Mouse (Mus musculus) limb, embryonic 15.5 days (tissue): ENCODE results near the gene 1110008L16Rik. TPM values are rescaled to one million over a fixed set of nuclear protein-coding genes. Genes with fewer than 3 reads are reported as not detected.
A peak's percentile ranks its signal among the peaks of the same experiment; 100 is the strongest.
"Not testable (repeated sequence)": the region's sequence is repeated elsewhere in the genome, so short reads cannot be mapped to it uniquely, and the experiment has no call there.

Experiments
- ATAC-seq: fragments of 200-750 bp; cut with Nextera tagmentation; 2 replicates; pipeline ENCODE4 v1.8.0; 2017; ENCODE audit warnings: low read depth, moderate TSS enrichment; ENCODE audit not compliant: insufficient number of reproducible peaks, low FRiP score, low TSS enrichment
- H3K27ac ChIP-seq: fragments of 300-500 bp; sonication (generic); 2 replicates; pipeline ENCODE4 v1.5.1; 2015; ENCODE audit warnings: moderate library complexity, mild to moderate bottlenecking, inconsistent platforms
- H3K27me3 ChIP-seq: fragments of 300-500 bp; sonication (generic); 2 replicates; pipeline ENCODE4 v1.6.1; 2015; ENCODE audit warnings: inconsistent platforms
- H3K36me3 ChIP-seq: fragments of 300-500 bp; sonication (generic); 2 replicates; pipeline ENCODE4 v1.6.1; 2015; ENCODE audit warnings: inconsistent platforms
- H3K4me1 ChIP-seq: fragments of 300-500 bp; sonication (generic); 2 replicates; pipeline ENCODE4 v1.6.1; 2015; ENCODE audit warnings: inconsistent platforms
- H3K4me2 ChIP-seq: fragments of 300-500 bp; sonication (generic); 2 replicates; pipeline ENCODE4 v1.6.1; 2015; ENCODE audit warnings: mild to moderate bottlenecking, inconsistent platforms
- H3K4me3 ChIP-seq: fragments of 300-500 bp; sonication (generic); 2 replicates; pipeline ENCODE4 v1.5.1; 2015; ENCODE audit warnings: mild to moderate bottlenecking, inconsistent platforms
- H3K9ac ChIP-seq: fragments of 300-500 bp; sonication (generic); 2 replicates; pipeline ENCODE4 v1.6.1; 2015; ENCODE audit warnings: inconsistent platforms
- H3K9me3 ChIP-seq: fragments of 300-500 bp; sonication (generic); 2 replicates; pipeline ENCODE4 v1.6.1; 2016; ENCODE audit warnings: inconsistent platforms
- WGBS: fragments of 180-500 bp; shearing (Covaris S2); methylation state at CpG from one replicate; pipeline ENCODE4 v1.1.7; 2015; 5-methylcytosine and 5-hydroxymethylcytosine counted together
- polyA plus RNA-seq: library from polyadenylated mRNA; unstranded; fragments of >200 nt; fragmentation: Nextera tagmentation; extraction: Ambion mirVana; gene quantifications from 2 replicates; pipeline ENCODE4 v1.2.1, GENCODE M21; 2015

Gene 1110008L16Rik
- polyA plus RNA-seq, 1 experiment from 2014 or later = 14.2 TPM

DNA sequence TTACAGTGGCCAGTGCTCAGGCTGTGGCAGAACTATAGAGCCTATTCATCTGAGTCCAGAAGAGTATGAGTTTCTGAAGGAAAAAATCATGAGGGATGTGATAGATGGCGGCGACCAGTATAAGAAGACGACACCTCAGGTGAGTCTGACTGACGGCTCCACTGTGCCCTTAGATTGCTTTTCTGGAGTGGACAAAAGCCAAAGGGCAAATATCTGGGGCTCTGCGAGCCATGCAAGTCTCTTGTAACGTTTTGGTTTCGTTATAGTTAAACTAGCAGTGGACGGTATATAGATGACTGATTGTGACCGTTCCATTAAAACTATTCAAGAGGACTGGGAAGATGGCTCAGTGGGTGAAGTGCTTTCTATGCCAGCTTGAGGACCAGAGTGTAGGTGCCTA lies 9.4 kb downstream of the 1110008L16Rik start:
- Histone ChIP-seq H3K4me3 (no peak overlapping the region), H3K4me2 (no peak overlapping the region), H3K4me1 (peaks cover 4% of the 10 kb centered on the region; the same call in 1 of the 2 replicates), H3K27ac (no peak overlapping the region), H3K9me3 (no peaks in the 10 kb centered on the region), H3K27me3 (no peaks in the 10 kb centered on the region), H3K36me3 (peaks cover 21% of the 10 kb centered on the region; the same call in 1 of the 2 replicates), H3K9ac (no peak overlapping the region)
- 91% methylated on average over 9 of the region's 9 CpGs for WGBS
- ATAC-seq = no peak

DNA sequence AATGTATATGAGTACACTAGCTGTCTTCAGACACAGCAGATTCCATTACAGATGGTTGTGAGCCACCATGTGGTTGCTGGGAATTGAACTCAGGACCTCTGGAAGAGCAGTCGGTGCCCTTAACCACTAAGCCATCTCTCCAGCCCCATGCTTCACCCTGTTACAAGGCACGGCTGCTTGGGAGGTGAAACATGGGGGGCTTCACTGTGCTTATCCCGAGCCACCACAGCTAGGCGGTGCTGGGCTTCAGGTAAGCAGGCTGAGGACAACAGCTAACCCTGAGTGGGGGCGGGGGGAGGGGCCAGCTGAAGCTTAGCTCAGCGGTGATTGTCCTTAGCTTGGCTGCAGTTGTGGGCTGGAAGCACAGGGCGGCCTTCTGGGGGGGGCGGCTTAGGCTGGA lies 10.1 kb downstream of the 1110008L16Rik start:
- H3K27ac ChIP-seq = no peak overlapping the region
- H3K9ac ChIP-seq = no peak overlapping the region
- no peak overlapping the region for H3K4me3 ChIP-seq
- ATAC-seq = no peak
- no peaks in the 10 kb centered on the region for H3K4me1 ChIP-seq
- H3K27me3 ChIP-seq = no peaks in the 10 kb centered on the region
- WGBS = 81% methylated on average over 8 of the region's 8 CpGs
- peaks cover 21% of the 10 kb centered on the region; the same call in 1 of the 2 replicates for H3K36me3 ChIP-seq
- H3K4me2 ChIP-seq = no peak overlapping the region
- H3K9me3 ChIP-seq = no peaks in the 10 kb centered on the region

DNA sequence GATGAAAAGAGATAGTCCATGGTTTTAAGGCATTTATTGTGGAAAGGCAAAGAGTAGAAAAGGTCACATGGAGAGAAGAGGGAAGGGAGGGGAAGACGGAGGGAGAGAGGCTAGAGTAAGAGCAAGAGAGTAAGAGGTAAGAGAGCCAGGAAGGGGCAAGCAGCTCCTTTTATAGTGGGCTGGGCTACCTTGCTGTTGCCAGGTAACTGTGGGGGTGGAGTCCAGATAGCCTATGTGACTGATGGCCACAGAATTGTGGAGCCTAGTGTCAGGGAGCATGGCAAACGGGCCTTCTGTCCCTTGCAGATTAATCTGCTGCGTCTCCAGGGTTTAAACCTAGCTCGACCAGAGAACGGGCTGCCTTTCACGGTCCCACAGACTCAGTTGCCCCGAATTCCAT lies 12.5 kb downstream of the 1110008L16Rik start:
- Histone ChIP-seq H3K27ac (no peak overlapping the region), H3K4me3 (no peak overlapping the region), H3K27me3 (no peaks in the 10 kb centered on the region), H3K36me3 (peaks cover 18% of the 10 kb centered on the region; the same call in 1 of the 2 replicates), H3K4me2 (no peak overlapping the region), H3K9ac (no peak overlapping the region), H3K9me3 (no peaks in the 10 kb centered on the region), H3K4me1 (no peaks in the 10 kb centered on the region)
- no peak for ATAC-seq
- WGBS = 88% methylated on average over 7 of the region's 7 CpGs

DNA sequence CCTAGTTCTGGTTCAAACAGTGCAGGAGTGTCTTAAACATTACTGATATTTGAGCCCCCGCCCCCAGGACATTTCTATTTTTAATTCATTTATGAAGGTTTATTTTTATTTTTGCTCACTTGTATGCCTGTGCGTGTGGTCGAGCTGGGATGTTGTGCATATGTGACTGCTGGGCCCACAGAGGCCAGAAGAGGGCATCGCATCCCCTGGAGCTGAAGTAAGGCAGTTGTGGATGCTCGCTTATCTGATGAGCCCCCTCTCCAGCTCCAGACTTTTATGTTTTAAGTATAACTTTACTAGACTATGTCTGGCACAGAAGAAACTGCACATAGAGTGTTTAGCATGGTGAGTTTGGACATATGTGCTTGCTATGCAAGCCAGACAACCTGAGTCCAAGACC lies 14.5 kb downstream of the 1110008L16Rik start:
- no peaks in the 10 kb centered on the region for H3K9me3 ChIP-seq
- 80% methylated on average over 5 of the region's 5 CpGs for WGBS

DNA sequence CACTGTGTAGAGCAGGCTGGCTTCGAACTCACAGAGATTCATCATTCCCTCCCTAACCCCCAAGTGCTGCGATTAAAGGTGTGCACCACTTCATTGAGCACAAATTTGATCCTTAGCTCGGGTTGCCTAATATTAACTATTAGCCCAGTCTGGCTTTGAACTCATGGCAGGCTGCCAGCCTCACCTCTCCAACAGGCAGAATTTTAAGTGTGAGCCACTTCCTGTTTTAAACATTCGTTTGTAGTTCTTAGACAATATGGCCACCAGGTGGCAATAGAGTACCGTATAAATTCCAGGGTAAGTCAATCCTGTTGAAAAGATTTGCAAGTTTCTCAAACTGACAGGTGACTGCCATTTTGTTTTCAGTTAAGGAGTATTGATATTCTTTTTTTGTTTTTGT lies 15.8 kb downstream of the 1110008L16Rik start:
- Histone ChIP-seq H3K36me3 (0 out of 2 replicates have a peak, but pooled peaks cover 3% of the 10 kb centered on the region), H3K27me3 (no peaks in the 10 kb centered on the region), H3K4me2 (no peak overlapping the region), H3K27ac (no peak overlapping the region), H3K4me1 (no peaks in the 10 kb centered on the region), H3K4me3 (no peak overlapping the region), H3K9ac (no peak overlapping the region), H3K9me3 (no peaks in the 10 kb centered on the region)
- ATAC-seq = no peak
- 28% methylated on average over 5 of the region's 5 CpGs for WGBS

More for the DNA sequence above, 14.5 kb downstream of the 1110008L16Rik start:
- H3K27ac ChIP-seq = no peak overlapping the region
- no peaks in the 10 kb centered on the region for H3K4me1 ChIP-seq
- H3K4me2 ChIP-seq = no peak overlapping the region
- ATAC-seq = no peak
- no peak overlapping the region for H3K9ac ChIP-seq
- H3K4me3 ChIP-seq = no peak overlapping the region
- H3K36me3 ChIP-seq = peaks cover 13% of the 10 kb centered on the region; the same call in 1 of the 2 replicates
- H3K27me3 ChIP-seq = no peaks in the 10 kb centered on the region

DNA sequence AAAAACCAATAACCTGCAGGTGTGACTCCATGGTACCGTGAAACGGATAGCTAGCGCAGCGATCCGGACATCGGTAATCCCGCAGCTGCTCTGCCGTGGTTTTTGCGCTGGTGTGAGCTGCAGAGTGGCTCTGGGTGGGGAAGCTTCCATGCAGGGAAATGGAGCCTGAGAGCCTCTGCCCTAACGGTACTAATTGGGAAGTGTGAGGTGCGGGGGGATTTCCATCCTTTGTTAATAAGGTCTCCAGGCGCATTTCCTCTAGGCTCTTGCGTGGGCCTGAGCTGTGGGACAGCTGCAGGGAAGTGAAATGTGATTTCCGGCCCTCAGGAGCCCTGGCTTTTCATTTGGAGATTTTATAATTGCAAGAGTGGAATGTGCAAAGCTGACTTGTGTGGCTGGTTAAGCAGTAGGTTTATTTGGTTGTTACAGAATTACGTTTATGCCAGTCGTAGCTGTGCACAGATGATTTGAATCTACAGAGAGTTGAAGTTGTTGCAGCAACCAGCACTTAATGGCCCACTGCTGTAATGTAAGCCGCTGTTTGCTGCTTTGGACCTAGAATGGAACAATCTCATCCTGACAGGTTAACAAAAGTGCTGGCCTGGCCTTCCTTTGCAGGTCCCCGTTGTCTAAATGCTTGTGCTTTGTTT lies 22.4 kb downstream of the 1110008L16Rik start:
- no peak; the same call in 1 of the 2 replicates for ATAC-seq
- no peaks in the 10 kb centered on the region for H3K9me3 ChIP-seq
- H3K9ac ChIP-seq = no peak overlapping the region

DNA sequence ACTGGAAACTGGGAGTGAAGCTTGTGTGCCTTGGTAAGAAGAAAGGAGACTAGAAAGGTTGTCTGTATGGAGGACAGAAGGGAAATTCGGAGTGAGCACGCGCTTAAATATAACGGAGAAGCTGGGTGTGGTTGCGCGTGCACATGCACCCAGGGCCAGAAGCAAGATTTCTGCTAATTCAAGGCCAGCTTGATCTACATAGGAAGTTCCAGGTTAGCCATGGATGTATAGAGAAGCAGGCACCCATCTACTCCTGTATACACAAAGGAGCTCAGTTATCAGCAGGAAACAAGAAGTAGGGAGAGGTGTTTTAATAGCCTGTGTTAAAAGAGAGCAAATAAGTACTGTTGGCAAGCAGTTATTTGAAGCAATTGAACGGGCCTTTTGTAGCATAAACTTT lies 26.3 kb downstream of the 1110008L16Rik start:
- H3K27ac ChIP-seq = no peak overlapping the region
- H3K4me2 ChIP-seq = no peak overlapping the region
- H3K36me3 ChIP-seq = 0 out of 2 replicates have a peak, but pooled peaks cover 11% of the 10 kb centered on the region
- ATAC-seq = no peak
- no peaks in the 10 kb centered on the region for H3K27me3 ChIP-seq
- H3K9ac ChIP-seq = no peak overlapping the region
- no peak overlapping the region for H3K4me3 ChIP-seq
- peaks cover 10% of the 10 kb centered on the region for H3K4me1 ChIP-seq
- WGBS = 80% methylated on average over 7 of the region's 7 CpGs
- no peaks in the 10 kb centered on the region for H3K9me3 ChIP-seq

More for the DNA sequence above, 22.4 kb downstream of the 1110008L16Rik start:
- Histone ChIP-seq H3K4me1 (peaks cover 10% of the 10 kb centered on the region), H3K4me3 (no peak overlapping the region), H3K27me3 (no peaks in the 10 kb centered on the region), H3K36me3 (0 out of 2 replicates have a peak, but pooled peaks cover 3% of the 10 kb centered on the region), H3K4me2 (0 out of 2 replicates have a peak overlapping the region, but pooled peaks have one; percentile 24), H3K27ac (peak overlapping the region; percentile 68)
- WGBS = 33% methylated on average over 18 of the region's 18 CpGs

DNA sequence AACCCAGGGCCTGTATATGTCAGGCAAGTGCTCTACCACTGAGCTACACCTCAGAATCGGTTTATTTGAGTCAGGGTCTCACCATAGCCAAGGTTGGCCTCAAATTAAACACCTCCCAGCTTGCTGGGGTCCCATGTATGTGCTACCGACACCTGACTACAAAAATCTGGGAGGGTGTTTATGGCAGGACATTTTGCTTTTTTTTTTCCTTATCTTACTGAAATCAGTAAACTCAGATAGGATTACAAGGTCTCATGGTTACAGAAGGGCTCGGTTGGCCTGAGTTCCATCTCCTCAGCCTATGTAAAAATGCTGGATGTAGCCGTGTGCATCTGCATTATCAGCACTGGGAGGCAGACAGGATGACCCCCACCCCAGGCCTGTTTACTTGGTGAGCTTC lies 29.4 kb downstream of the 1110008L16Rik start:
- 0 out of 2 replicates have a peak, but pooled peaks cover 11% of the 10 kb centered on the region for H3K36me3 ChIP-seq

DNA sequence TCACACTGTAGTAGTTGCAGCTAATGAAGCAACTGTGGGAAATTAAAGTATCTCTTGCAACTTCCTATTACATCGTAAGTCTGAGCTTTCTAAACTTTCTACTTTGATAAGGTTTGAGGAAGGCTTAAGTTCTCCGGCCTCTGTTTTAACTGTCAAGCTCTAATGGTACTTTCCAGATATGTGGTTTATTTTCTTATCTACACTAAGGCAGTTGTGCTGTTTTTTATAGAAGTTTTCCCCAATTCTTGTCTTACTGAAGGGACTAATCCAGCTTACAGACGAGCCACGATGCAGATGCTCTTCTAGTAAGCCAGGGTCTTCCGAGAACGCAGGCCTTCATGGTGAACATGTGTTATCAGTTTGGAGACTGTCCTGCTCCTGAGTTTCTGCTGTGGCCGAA lies 30.0 kb downstream of the 1110008L16Rik start:
- Histone ChIP-seq H3K9ac (no peak overlapping the region), H3K27ac (no peak overlapping the region), H3K4me3 (no peak overlapping the region), H3K4me1 (no peaks in the 10 kb centered on the region), H3K9me3 (no peaks in the 10 kb centered on the region), H3K4me2 (no peak overlapping the region), H3K27me3 (no peaks in the 10 kb centered on the region), H3K36me3 (0 out of 2 replicates have a peak, but pooled peaks cover 11% of the 10 kb centered on the region)
- no peak for ATAC-seq
- 88% methylated on average over 7 of the region's 7 CpGs for whole genome bisulfite sequencing

More for the DNA sequence above, 29.4 kb downstream of the 1110008L16Rik start:
- no peak for ATAC-seq
- WGBS = 83% methylated on average over 4 of the region's 4 CpGs
- no peaks in the 10 kb centered on the region for H3K27me3 ChIP-seq
- no peak overlapping the region for H3K9ac ChIP-seq
- H3K9me3 ChIP-seq = no peaks in the 10 kb centered on the region
- H3K4me1 ChIP-seq = no peaks in the 10 kb centered on the region
- H3K27ac ChIP-seq = no peak overlapping the region
- H3K4me3 ChIP-seq = no peak overlapping the region
- H3K4me2 ChIP-seq = no peak overlapping the region

DNA sequence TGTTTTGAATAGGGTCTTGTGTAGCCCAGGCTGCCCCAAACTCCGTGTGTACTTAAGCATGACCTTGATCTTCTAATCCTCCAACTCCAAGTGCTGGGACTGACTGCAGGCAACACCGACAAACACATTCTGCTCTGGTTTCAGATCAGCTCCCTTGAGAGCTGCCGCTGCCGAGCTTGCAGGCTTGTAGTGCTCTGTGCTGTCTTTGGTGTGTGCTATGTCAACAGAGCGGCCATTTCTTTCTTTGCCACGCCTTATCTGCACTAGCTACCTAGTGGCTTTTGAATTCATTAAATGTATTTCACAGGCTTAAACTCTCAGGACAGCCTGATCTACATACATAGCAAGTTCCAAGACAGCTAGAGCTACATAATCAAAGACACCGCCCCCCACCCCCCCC lies 34.3 kb downstream of the 1110008L16Rik start:
- WGBS = 88% methylated on average over 7 of the region's 7 CpGs
- no peak overlapping the region for H3K9ac ChIP-seq
- H3K27ac ChIP-seq = no peak overlapping the region
- no peaks in the 10 kb centered on the region for H3K27me3 ChIP-seq
- no peak overlapping the region for H3K4me2 ChIP-seq
- H3K4me3 ChIP-seq = no peak overlapping the region
- no peaks in the 10 kb centered on the region for H3K9me3 ChIP-seq
- no peak for ATAC-seq
- no peaks in the 10 kb centered on the region for H3K4me1 ChIP-seq
- H3K36me3 ChIP-seq = 0 out of 2 replicates have a peak, but pooled peaks cover 11% of the 10 kb centered on the region

DNA sequence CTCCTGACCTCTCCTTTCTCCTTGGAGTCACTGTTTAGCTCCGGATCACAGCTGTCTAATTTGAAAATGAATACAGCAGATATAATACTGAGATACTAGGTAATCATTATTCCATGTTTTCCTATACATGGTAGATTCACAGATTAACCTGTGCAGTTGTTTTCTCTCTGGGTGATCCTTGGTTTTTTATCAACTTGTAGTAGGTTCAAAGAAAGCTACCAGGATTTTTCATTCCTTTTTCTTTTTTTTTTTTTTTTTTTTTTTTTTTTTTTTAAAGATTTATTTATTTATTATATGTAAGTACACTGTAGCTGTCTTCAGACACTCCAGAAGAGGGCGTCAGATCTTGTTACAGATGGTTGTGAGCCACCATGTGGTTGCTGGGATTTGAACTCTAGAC lies 39.1 kb downstream of the 1110008L16Rik start:
- not testable (repeated sequence) for H3K36me3 ChIP-seq, H3K27me3 ChIP-seq, H3K4me2 ChIP-seq, H3K9me3 ChIP-seq, H3K4me1 ChIP-seq, H3K9ac ChIP-seq, H3K27ac ChIP-seq, ATAC-seq, H3K4me3 ChIP-seq
- 94% methylated on average over 1 of the region's 2 CpGs for whole genome bisulfite sequencing

DNA sequence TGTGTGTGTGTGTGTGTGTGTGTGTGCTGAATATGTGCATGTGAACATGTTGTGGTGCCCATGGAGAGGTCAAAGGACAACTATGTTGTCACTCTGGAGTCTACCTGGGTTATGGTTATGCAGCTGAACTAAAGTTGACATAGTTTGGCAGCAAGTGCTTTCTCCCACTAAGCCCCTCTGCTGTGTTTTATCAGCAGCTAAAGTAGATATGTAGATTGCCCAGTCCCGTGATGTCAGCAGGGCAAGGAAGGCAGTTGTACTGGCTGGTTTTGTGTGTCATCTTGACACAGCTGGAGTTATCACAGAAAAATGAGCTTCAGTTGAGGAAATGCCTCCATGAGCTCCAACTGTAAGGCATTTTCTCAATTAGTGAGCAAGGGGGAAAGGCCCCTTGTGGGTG lies 43.7 kb downstream of the 1110008L16Rik start:
- not testable (repeated sequence) for H3K36me3 ChIP-seq, H3K27ac ChIP-seq, H3K4me3 ChIP-seq, H3K9me3 ChIP-seq, H3K9ac ChIP-seq, ATAC-seq, H3K27me3 ChIP-seq, H3K4me2 ChIP-seq, H3K4me1 ChIP-seq
- 74% methylated on average over 1 of the region's 1 CpGs for WGBS
